Mouse (Mus musculus) ovary, postnatal 14 days (tissue): ENCODE results near the gene Gm2381.
"Not testable (repeated sequence)": the region's sequence is repeated elsewhere in the genome, so short reads cannot be mapped to it uniquely, and the experiment has no call there.

Experiments used
- DNase-seq: peaks from one replicate; pipeline ENCODE4 v3.0.0; 2022; ENCODE audit warnings: low spot score

Gm2381 gene

GRCm38 (mm10) chr7:42866801-42867458 lies at the start of gene Gm2381:
TSS of gene Gm2381 (minus strand) at chr7:42867234.
- DNase-seq, result not testable (repeated sequence)

GRCm38 (mm10) chr7:42898067-42898466 lies 31.0 kb upstream of the Gm2381 start:
- not testable (repeated sequence) for DNase-seq

- no peak for DNase-seq
Measured at GRCm38 (mm10) chr7:42878090-42878489, 11.1 kb upstream of the Gm2381 start.

- DNase-seq, result not testable (repeated sequence)
Measured at GRCm38 (mm10) chr7:42838366-42838765, 28.7 kb downstream of the Gm2381 start.

- DNase-seq, result no peak
Measured at GRCm38 (mm10) chr7:42832221-42832620, 34.8 kb downstream of the Gm2381 start.

GRCm38 (mm10) chr7:42793425-42793824 lies 73.6 kb downstream of the Gm2381 start, which contains the start of gene Vmn2r62:
TSS of gene Vmn2r62 (minus strand) at chr7:42793525.
- DNase-seq, result not testable (repeated sequence)
